Mouse (Mus musculus) urinary bladder, postnatal 25 days (tissue): ENCODE data around the gene Tnk1.

Experiments used
- DNase-seq: peaks from one replicate; pipeline ENCODE4 v3.0.0; 2022; ENCODE audit warnings: low spot score

The Tnk1 gene

GRCm38 (mm10) chr11:69837952-69838713 lies 20.4 kb downstream of the Tnk1 start, which contains the start of gene Tmem256:
Gene Tmem256, plus strand, starts transcription at chr11:69838514.
- peak; percentile 84 for DNase-seq

GRCm38 (mm10) chr11:69837604-69837951 lies 21.0 kb downstream of the Tnk1 start, which contains the start of gene Nlgn2:
Gene Nlgn2, minus strand, starts transcription at chr11:69837784.
- peak; percentile 45 for DNase-seq

- DNase-seq, result no peak
Measured at GRCm38 (mm10) chr11:69836703-69837576, 21.6 kb downstream of the Tnk1 start.

GRCm38 (mm10) chr11:69835966-69836335 lies 22.6 kb downstream of the Tnk1 start:
- no peak for DNase-seq

- DNase-seq, result no peak
Measured at GRCm38 (mm10) chr11:69835326-69835965, 23.1 kb downstream of the Tnk1 start.

- DNase-seq, result no peak
Measured at GRCm38 (mm10) chr11:69834001-69834549, 24.5 kb downstream of the Tnk1 start.

- no peak for DNase-seq
Measured at GRCm38 (mm10) chr11:69833554-69833953, 25.0 kb downstream of the Tnk1 start.

- no peak for DNase-seq
Measured at GRCm38 (mm10) chr11:69828832-69829231, 29.7 kb downstream of the Tnk1 start.

- no peak for DNase-seq
Measured at GRCm38 (mm10) chr11:69823456-69823855, 35.1 kb downstream of the Tnk1 start.

- no peak for DNase-seq
Measured at GRCm38 (mm10) chr11:69822080-69822479, 36.5 kb downstream of the Tnk1 start, which contains the start of gene Spem1. Gene Spem1, minus strand, starts transcription at chr11:69822180.

- DNase-seq, result no peak
Measured at GRCm38 (mm10) chr11:69818871-69819270, 39.7 kb downstream of the Tnk1 start.

- no peak for DNase-seq
Measured at GRCm38 (mm10) chr11:69818365-69818764, 40.2 kb downstream of the Tnk1 start, which contains the start of gene Spem2. Gene Spem2, minus strand, starts transcription at chr11:69818465.

GRCm38 (mm10) chr11:69816520-69816919 lies 42.0 kb downstream of the Tnk1 start:
- DNase-seq, result no peak

GRCm38 (mm10) chr11:69815155-69815554 lies 43.4 kb downstream of the Tnk1 start, which contains the start of gene Gm39566:
Gene Gm39566, minus strand, starts transcription at chr11:69815298.
- DNase-seq, result no peak

GRCm38 (mm10) chr11:69810280-69810679 lies 48.2 kb downstream of the Tnk1 start:
- no peak for DNase-seq

- DNase-seq, result no peak
Measured at GRCm38 (mm10) chr11:69807641-69808040, 50.9 kb downstream of the Tnk1 start.

GRCm38 (mm10) chr11:69806378-69806777 lies 52.2 kb downstream of the Tnk1 start:
- no peak for DNase-seq

GRCm38 (mm10) chr11:69804972-69805909 lies 53.3 kb downstream of the Tnk1 start, which contains the start of gene Tmem102:
Gene Tmem102, minus strand, starts transcription at chr11:69805624.
- DNase-seq, result peak; percentile 32

GRCm38 (mm10) chr11:69804652-69804940 lies 53.9 kb downstream of the Tnk1 start:
- DNase-seq, result peak; percentile 23

- peak; percentile 58 for DNase-seq
Measured at GRCm38 (mm10) chr11:69803786-69804651, 54.5 kb downstream of the Tnk1 start.
